Mouse (Mus musculus) inflammation-experienced regulatory T-cells, adult 6 months (primary cell): ENCODE measurements around the gene Ubxn11. TPM values are rescaled to one million over a fixed set of nuclear protein-coding genes. Genes with fewer than 3 reads are reported as not detected.
A peak's percentile ranks its signal among the peaks of the same experiment; 100 is the strongest.
"Not testable (repeated sequence)": the region's sequence is repeated elsewhere in the genome, so short reads cannot be mapped to it uniquely, and the experiment has no call there.

ENCODE experiments used
- ATAC-seq: one replicate; pipeline ENCODE4 v1.8.0; 2017
- polyA plus RNA-seq, 3 experiments: library from polyadenylated mRNA; unstranded; fragments of 100-300 nt; shearing (Covaris generic); gene quantifications; one replicate each; pipeline ENCODE4 v1.2.1; 2017

Ubxn11 gene
- polyA plus RNA-seq, 3 experiments from 2014 or later: 36.2 to 54.5 (median 36.5) TPM

DNA sequence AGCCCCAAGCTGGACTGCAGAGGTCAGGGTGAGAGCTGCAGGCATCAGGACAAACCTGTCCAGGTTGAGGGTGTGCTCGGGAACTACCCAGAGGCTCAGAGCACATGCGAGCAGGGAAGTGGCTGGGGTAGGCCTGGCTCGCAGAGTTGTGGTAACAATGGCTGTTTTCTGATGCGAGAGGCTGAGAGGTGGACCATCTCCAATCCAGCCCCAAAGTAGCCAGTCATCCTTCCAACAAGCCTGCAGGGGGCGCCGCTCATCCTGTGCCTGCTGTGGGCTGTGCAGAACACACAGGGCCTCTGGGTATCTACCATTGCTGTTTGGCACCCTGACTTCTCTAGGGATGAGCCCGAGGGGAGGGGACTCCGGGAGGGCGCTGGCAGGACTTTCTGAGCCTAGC is 17.3 kb downstream of the Ubxn11 start:
- ATAC-seq: no peak

DNA sequence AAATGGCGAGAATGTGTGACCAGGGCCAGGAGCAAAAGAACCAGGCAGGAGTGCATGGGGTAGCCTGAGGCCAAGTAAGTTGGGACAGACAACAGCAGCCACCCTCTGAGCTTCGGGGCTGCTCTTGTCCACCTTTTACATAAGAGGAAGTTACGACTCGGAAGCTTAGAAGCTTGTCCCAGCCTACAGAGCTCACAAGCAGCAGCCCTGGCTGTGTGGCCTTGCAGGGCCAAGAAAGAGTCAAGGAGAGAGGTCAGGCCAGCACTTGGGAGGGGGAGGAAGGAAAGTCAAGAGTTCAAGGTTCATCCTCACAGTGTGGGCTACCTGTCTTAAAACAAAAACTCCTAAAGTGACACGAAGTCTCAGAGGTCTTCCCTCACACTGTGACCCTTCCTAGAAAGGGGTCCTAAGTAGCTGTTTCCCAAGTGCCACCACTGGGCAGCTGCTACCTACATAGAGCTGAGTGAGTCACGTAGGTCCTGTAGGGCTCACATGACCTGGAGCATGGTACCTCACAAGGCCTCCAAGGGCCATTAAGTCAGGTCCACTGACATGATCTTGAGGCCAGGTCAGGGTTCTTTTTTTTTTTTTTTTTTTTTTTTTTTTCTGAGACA is 17.9 kb downstream of the Ubxn11 start:
- ATAC-seq: no peak

DNA sequence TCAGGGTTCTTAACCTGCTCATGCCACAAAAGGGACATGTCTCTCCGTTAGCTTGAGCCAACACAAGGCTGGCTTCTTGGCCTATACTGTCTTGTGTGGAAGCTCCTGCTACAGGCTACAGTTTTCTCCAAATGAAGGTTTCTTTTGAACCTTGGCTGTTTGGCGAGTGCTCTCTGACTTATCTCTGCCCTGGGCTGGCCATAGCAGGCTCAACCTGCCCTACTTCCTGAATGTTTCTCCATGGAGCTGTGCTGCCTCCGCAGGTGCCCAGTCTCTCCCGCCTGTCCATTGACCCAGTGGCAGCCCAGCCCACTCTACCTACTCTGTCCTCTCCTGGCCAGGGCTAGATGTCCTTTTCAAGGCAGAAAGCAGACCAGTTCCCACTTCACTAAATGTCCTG is 18.5 kb downstream of the Ubxn11 start:
- ATAC-seq: no peak

DNA sequence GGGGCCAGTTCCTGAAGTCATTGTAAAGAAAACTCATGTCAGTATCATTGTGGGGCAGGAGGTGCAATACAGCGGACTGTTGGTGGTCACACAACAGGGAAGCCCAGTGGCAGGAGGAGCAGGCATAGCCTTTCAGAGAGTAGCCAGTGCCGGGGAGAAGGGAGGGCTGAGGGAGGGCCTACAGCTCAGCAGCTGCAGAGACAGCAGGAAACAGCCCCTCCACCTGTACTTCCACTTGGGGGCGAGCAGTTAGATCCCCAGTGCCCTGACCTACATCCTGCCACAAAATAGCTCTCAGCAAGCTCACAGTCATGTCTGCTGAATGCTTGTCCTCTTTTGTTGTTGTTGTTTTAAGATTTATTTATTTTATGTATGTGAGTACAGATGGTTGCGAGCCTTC is 19.2 kb downstream of the Ubxn11 start:
- peak; percentile 53 for ATAC-seq

DNA sequence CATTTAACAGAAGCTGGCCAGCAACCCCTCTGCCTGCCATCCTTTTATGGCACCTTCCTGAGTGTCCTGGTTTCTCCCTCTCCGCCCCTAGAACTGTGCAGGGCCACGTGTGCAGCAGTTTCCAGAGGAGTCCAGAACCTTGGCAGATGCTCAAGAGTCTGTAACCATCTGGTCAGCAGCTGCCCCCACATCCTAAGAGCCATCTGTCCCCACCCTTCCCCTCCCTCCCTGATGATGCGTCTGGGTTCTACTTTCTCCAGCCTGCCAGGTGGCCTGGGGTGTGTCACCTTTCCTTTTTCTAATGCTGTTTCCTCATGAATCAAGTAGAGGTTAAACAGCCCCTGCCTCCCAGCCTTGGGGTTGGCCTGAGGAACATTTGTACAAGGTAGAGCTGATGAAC is 19.9 kb downstream of the Ubxn11 start:
- ATAC-seq: no peak

DNA sequence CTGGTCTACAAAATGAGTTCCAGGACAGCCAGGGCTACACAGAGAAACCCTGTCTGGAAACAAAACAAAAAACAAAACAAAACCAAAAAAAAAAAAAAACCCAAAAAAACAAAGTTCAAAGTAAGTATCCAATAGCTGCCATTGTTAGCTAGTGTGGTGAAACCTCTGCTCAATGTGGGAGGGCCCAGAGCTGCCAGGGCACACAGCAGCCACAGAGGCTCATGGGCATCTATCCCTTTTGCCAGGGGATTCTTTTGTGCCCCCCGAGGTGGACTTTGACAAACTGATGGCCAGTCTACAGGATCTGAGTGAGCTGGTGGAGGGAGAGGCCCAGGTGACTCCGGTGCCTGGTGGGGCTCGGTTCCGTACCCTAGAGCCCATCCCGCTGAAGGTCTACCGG is 20.8 kb downstream of the Ubxn11 start:
- ATAC-seq: no peak

DNA sequence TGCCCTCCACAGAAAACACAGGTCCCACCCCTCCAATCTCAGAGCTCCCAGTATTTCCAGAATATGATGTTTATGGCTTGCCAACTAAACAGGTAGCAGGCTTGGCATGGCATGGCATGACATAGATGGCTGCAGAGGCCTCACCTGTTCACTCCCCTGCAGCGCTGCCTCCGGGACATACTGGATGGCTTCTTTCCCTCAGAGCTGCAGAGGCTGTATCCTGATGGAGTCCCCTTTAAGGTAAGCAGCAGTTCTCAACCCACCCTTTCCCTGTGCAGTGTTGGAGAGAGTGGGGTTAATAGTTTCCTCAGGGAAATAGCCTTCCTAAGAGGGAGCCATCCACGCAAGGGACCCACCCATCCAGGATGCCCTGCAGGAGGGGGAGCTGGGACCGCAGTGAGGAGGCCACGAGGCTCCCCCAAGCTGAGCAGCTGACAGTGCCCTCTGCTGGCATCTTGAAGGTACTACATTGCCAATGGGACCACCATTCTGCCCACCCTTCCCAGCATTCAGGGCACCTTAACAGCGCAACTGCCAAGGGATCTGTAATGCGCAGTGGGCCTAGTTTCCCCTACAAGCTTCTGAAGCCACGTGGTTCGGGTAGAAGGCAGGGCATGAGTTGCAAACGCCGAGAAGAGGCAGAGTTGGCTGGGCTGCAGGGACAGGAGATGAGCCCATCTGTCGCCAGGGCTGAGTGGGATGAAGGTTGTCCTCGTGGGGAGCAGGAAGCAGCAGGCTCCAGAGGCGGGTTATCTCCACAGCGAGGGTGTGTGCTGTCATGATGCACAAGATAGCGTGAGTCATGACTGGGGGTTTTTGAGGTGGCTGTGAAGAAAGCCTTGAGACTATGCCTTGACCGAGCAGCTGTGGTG is 21.5 kb downstream of the Ubxn11 start:
- peak; percentile 29 for ATAC-seq

DNA sequence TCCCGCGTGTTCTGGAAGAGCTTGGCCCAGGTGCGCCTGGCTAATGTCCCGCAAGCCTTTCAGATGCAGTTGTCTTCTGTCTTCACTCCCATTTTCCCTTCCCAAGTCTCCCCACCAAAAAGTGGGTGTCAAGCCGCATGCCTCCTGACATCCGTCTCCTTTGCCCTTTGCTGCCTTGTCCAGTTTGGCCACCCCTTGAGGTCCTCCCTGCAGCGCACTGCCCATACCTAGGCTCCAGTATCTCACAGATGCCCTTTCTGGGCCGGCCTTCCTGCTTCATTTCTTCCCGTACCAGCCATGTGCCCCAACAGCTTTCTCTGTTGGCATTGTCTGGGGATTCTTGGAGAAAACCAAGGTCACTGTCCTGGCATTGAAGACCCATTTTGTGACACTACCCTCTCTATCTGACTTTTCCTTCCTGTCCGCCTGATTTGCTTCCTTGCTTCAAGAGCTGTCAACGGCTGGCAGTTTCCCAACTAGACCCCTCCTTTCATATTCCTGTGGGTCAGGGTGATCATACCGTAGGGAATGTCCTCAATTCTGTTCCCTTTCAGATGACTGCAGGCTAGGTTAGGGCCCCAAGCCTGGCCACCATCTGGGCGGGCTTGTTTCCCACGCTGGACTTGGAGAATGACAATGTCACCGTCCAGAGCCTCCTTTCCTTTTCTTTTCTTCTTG is 23.2 kb downstream of the Ubxn11 start:
- ATAC-seq: no peak

DNA sequence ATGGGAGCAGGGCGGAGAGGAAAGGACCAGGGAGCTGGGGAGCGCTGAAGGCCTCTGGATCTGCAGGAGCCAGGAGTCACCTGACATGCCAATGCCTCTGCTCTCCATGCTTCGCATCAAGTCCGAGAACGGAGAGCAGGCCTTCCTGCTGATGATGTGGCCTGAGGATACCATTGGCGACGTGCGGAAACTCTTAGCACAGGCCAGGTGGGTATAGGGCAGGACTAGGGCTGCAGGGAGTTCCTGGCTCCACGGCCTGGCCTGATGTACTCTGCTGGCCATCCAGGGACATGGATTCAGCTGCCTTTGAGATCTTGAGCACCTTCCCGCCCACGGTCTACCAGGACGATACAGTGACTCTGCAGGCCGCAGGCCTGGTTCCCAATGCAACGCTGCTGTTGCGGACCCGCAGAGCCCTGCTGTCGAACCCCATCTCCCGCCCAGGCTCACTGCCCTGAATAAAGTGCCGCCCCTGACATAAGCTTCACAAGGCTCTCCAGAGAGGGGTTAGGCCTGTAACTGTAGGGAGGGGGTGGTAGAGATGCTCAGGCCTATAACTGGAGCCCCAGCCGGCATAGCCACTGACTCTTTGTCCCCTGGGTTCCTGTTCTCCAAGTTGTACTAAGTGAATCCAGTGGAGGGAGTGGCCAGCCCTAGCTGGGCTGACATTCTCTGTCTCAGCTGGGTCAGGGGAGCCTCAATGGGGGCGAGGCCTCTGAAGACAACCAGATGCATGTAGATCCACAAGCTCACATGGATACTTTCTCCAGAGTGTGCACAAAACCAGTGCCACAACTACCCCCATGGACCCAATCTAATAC is 24.1 kb downstream of the Ubxn11 start:
- ATAC-seq: no peak

DNA sequence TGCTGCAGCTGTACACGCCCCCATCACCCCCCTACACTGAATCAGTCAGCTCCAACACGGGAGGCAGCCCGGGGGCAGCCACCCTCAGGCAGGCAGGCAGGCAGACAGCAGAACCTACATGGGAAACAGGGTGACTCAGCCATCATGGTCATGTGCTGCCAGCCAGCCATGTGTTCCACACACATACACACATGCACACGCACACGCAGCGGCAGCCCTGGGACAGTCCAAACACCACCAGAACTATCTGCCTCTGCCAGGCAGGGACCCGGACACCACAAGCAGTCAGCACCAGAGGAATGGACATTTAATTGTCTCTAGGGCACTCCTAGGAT is 24.7 kb downstream of the Ubxn11 start:
- no peak for ATAC-seq

DNA sequence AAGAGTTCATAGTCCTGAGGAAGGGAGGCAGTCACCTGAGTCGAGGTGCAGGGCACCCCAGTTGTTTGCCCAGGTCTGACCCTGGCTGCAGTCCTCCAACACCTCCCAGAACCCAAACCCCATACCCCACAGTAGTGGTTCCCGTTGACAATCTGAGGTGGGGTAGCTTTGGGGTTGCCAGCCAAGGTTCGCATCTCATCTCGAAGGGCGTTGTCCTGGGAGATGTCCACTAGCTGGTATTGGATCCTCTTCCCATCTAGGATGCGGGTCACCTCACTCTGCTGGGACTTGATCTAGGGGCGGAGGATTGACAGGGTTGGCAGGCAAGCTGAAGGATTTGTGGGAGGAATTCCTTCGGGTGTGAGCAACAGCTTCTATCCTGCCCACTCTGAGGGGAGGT is 25.4 kb downstream of the Ubxn11 start:
- ATAC-seq: no peak

DNA sequence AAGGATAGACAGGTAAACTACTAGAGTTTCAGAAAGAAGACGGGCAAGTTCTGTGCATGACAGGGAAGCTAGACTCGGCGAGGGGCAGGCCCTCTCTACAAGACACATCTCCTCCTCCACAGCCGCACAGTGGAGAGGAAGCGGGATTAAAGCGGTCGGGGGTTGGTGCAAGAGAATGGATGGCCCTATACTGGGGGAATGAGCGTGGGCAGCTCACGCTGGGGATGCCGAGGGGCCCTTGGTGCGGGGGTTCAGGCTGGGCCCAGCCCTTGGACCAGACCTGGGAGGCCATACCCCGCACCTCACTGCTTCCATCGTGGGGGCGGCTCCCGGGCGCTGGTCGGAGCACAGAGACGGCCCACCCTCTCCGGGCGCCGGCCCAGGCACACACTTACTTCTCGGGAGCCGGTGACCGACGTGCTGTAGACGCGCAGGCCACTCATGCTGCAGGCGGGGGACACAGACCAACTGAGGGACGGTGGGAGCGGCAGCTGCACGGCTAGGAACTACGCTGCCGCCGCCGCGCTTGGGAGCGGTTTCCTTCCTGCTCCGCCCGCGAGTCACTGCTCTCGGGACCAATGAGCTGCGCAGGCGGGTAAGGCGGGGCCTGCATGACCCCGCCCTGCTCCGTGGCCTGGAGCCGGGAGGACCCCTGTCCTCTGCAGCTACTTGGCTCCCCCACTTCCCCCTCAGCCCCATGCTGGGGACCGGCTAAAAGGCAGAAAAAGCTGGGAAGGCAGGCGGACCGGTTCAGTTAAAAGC is 26.0 kb downstream of the Ubxn11 start, which contains the start of gene Sh3bgrl3:
TSS of gene Sh3bgrl3 (minus strand) at position 569 of the 762 bp plus-strand sequence.
- peak; percentile 83 for ATAC-seq

DNA sequence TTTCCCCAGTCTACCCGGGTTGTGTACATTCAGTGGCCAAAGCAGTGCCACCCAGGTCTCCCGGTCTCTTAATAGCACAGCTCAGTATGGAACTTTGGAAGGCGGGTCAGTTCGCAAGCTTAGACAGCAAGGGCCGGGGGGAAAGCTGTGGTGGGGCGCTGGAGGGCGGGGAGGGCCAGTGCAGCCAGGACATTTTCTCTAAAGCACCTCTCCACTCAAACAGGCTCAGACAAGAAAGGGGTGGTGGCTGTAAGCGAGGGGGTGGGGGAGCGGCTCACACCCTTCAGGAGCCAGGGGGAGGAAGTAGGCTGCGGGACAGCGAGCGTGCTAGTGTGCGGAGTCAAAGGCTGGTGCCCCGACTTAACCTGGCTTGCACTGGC is 26.6 kb downstream of the Ubxn11 start:
- ATAC-seq: peak; percentile 49

DNA sequence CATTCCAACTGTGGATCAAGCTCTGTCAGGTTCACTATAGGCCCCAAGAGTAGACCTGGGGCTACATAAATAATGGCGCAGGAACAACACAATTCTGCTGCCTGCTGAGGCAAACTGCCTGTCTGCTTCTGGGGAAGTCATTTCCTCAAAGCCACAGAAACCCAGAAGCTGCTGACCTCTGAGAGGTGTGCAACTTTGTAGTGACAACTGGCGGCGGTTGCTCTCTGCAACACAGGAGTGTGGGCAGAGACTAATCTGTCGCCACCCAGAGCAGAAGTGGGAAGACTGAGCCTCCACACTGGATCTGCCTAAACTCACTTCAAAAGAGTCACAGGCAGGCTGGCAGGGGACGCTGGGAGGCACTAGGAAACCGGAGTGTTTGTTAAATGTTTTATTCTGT is 27.1 kb downstream of the Ubxn11 start:
- ATAC-seq: no peak

DNA sequence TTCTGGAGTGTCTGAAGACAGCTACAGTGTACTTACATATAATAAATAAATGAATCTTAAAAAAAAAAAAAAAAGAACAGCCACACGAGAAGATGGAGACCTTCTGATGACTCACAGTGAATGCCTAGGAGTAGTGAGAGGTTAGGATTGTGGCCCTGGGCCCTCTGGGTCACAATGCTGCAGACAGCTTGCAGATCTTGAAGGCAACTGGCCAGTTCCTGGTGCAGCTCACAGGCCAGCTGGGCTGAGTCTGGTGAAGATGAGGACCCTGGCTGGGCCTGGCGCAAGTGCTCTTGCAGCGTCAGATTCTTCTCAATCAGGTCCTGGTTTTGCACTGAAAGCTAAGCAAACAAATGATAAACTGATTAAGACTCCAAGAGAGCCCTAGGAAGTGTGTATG is 29.7 kb downstream of the Ubxn11 start:
- no peak for ATAC-seq

DNA sequence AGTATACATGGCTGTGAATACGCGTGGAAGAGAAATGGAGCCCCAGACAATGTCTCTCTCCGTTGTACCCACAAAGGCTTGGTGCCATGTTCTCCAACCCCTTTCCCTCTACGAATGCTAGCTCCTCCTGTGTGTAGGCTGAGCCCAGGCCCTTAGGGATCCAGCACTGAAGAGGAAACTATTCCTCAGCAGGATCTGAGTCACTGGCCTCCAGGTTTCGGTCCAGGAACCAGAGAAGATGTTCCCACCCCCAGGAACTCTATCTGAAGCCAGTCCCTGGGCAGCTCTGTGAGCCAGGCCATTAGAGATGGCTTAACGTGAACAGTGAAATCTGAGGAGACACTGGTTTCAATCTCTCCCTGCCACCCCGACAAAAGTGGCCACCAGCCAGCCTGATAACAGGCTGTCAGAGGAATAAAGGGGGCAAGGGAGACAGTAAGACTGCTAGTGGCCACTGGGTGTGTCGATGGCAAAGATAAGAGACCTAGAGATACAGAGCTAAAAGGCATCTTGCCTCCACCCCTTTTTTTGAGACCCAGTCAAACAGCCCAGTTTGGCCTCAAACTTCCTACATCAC is 30.2 kb downstream of the Ubxn11 start:
- ATAC-seq: no peak

DNA sequence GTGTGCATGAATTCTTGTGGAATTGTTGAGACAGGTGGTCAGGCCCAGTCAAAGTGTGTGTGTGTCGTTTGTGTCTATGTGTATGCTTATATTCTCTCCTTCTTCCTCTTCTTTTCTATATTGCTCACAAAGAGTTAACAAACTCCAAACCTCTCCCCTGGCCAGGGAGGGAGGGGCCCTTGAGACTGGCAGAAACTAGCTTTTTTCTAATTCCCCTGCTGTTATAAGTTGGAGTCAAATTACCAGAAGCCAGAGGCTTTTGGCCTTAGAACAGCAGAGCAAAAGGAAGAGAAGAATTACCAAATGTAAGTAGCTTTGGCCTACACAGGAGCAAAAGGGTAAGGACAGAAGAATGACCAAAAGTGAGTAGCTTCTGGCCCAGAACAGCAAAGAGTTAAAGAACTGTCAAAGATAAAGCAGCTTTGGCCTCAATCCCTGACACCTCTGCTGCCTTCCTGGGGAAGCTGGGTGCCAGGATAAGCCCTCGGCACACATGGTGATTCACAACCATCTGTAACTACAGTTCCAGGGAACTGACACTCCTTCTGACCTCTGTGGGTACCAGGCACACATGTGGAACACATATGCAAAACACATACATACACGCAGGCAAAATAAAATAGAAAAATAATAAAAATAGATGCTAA is 34.0 kb downstream of the Ubxn11 start:
- no peak for ATAC-seq

DNA sequence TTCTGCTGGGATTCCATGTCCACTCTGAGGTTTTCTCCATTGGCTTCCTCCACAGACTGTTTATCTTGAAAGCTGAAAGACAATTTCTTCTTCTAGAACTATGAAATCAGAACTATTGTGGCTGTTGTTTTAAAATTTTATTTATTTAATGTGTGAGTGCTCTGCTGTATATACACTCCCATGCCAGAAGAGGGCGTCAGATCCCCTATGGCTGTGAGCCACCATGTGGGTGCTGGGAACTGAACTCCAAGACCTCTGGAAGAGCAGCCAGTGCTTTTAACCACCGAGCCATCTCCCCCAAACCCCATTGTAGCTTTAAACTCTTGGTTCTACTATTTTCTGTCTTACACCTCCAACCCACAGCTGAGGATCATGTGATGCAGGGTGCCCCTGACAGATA is 36.5 kb downstream of the Ubxn11 start:
- no peak for ATAC-seq

DNA sequence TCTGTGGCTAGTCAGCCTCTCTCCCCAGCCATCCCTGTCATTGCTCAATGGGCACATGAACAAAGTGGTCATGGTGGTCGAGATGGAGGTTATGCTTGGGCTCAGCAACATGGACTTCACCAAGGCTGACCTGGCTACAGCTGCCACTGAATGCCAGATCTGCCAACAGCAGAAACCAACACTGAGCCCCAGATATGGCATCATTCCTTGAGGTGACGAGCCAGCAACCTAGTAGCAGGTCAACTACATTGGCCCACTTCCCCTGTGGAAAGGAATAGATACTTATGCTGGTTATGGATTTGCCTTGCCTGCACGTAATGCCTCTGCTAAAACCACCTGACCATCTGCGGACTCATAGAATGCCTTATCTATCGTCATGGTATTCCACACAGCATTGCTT is 41.9 kb downstream of the Ubxn11 start:
- not testable (repeated sequence) for ATAC-seq

DNA sequence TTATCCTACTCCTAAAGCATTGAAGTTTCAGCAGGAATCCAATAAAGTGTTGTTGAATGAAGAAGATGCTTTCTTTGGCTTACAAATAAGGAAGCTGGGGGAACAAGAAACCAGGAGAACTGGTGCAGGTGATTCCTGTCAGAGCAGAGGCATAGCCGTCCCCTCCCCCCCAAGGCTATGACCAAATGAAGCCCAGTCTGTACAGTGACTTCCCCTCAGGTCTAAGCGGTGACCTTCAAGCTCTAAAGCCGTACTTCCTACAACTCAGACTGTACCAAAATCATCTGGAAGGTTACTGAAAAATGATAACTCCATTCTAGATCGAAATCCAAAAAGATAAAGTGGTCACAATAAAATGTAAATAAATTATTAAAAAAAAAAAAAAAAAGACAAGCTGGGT is 47.0 kb downstream of the Ubxn11 start:
- ATAC-seq: no peak

DNA sequence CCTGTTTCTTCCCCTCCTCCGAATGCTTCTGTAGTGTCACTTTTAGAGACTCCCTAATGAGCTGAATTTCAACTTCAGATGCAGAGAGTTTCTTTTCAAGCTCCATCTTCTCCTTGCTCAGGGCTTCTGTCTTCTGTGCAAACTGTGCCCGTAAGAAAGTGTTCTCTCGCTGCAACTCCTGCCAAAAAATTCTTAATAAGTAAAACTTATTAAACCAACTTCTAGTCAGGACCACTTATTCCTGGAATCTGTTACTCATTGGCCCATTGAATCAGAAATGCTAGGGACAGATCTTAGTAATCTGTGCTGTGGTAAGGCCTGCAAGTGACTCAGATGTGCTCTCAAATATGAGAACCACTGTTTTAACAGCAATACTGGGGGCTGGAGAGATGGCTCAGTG is 49.7 kb downstream of the Ubxn11 start:
- ATAC-seq: no peak
